Mouse (Mus musculus) stomach, adult 2 months (tissue): ENCODE measurements around the gene Inka2. TPM values are rescaled to one million over a fixed set of nuclear protein-coding genes. Genes with fewer than 3 reads are reported as not detected.

Experiments used
- polyA plus RNA-seq: library from polyadenylated mRNA; depleted of rRNA; stranded (reverse); fragments of >200 nt; gene quantifications from 2 replicates; pipeline ENCODE4 v1.2.3, GENCODE M21; 2012; rRNA removed

Gene Inka2
- polyA plus RNA-seq: 1.5 and 1.7 TPM in 2 replicates

DNA sequence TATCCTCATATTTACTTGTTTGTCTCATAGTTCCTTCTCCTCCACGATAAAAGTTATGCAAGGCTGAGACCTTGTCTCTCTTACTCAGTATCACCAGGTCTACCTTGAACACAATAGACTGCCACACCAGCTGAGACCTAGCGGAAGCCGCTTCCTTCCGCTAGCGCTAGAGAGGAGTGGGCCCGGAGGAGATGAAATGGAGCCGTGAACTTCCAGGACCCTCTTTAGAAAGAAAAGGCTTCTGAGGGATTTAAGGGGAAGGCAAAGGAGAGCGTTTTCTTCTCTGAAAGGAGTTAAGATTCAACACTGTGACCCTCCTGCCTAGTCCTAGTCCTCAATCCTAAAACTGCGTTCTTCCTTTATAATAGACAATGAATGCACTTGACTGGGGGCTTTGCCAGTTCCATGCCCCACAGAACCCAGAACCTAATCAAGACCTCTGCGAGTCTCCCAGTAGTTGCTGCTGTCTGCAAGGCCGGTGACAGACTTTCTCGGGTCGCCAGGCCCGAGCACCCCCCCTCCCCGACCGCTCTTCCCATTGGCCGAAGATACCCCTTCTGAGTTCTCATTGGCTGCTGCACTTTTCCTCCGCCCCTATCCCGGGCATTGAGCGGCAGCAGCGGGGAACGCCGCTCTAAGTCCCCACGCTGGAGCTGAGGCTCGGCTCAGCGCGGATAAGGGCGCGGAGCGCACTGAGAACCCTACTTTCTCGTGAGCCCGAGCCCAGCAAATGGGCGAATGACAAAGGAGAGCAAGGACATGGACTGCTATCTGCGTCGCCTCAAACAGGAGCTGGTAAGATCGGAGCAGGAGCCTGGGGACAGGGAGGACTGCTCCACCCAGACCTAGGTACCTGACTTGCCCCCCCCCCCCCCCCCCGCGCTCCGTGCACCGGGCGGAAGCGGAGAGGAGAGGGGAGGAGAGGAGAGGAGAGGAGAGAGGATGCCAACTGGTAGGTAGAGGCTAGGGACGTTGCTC is at the start of gene Inka2:
Inka2 (plus strand) TSS at position 569 of the 978 bp plus-strand sequence.

DNA sequence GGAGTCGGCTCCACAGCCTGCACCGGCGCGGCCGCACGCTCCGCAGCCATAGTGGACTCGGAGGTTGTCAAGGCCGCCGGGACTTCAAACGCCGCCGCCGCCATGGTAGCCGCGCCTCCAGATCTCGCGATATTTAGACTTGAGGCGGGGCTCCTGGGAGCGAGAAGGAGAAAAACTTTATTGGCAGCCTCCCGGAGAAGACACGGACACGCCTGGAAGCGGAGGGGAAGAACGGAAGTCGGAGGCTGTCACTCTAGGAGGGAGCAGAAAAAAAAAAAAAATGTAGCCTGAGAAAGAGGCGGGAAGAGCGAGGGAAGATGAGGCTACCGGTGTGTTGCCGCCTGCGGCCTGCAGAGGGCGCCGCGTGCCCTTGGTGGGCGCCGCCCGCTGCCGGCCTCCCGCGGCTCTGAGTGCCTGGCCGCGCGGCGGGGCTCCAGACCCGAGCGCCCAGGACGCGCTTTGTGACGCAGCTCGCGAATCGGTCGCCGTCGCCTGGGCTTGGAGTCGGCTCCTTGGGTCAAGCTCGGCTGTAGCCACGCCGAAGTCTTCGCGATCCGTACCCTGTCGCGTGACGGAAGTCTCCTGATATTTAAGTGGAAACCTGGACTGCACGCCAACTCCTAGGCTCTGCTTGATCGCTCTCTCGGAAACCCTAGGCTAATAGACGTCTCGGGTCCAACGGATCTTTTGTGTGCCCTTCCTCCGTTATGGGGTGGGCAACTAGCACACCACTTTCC is 16.9 kb upstream of the Inka2 start, which contains the start of gene Ddx20:
Ddx20 (minus strand) TSS at position 251 of the 737 bp plus-strand sequence.

Other genes starting within 250 kb of the Inka2 start
- gene Ddx20, start 17.0 kb upstream of the Inka2 start, polyA plus RNA-seq: 4.8 and 10.4 TPM in 2 replicates
- gene Rap1a, start 96.7 kb downstream of the Inka2 start, polyA plus RNA-seq: 0.53 and 1.1 TPM in 2 replicates
- 0.26 and 0.28 TPM in 2 replicates for gene Adora3, start 166.3 kb downstream of the Inka2 start, polyA plus RNA-seq
- gene Tmigd3, start 166.3 kb downstream of the Inka2 start, polyA plus RNA-seq: 0.46 TPM in 1 of 2 replicates, not detected in the other
- 0.16 and 0.23 TPM in 2 replicates for gene I830077J02Rik, start 228.1 kb downstream of the Inka2 start, polyA plus RNA-seq